Mouse (Mus musculus) thymus, adult 2 months (tissue): Measurements from ENCODE around the gene G0s2.

ENCODE experiments used
- CTCF ChIP-seq: fragments of 200-500 bp; IDR thresholded peaks from 2 replicates; pipeline ENCODE4 v1.5.1; 2012; ENCODE audit warnings: mild to moderate bottlenecking, control low read depth, low read length, moderate library complexity, borderline replicate concordance; ENCODE audit not compliant: control insufficient read depth, poor library complexity, insufficient read depth; ENCODE audit errors: extremely low read depth
- POLR2A ChIP-seq: fragments of 200-500 bp; IDR thresholded peaks from 2 replicates; pipeline ENCODE4 v1.6.1; 2012; ENCODE audit warnings: mild to moderate bottlenecking, low read length, control low read depth, moderate library complexity; ENCODE audit not compliant: control insufficient read depth, poor library complexity, insufficient read depth; ENCODE audit errors: extremely low read depth

DNA sequence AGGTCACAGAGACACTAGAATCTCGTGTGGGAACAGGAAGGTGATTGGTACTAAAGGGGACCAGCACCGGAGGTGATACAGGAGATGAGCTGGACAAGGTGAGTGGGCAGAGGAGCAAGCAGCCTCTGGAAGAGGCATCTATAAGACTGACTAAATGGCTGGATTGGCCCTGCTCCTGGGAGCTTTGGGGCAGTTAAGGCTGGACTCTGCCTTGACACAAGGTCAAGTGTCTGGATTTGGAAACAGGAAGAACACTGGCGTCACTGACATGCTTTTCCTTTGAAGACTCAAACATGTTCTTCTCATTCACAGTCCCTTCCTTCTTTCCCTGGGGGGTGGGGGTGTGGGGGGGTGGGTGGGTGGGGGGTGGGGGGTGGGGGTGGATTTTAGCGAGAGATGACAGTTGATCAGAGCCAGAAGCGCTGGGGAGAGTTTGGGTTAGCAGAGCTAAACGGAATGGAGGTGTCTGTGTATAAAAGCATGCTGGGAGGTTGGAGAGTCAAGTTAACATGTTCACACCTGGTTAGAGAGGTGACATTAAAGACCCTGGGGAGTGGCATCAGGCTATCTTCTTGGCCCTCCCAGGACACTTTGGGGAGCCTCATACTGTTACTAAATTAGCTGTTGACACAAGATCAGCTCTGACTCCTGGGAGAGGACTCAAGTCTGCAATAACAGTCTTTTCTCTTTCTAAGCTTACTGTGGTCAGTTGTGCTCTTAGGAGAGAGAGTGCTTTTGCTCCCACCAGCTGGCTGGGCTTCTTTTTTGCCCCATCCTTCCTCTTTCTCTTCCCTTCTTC lies 1.9 kb downstream of the G0s2 start:
- TF ChIP-seq CTCF, result no peak
- TF ChIP-seq POLR2A, result no peak
